In the genomic region with DNA sequence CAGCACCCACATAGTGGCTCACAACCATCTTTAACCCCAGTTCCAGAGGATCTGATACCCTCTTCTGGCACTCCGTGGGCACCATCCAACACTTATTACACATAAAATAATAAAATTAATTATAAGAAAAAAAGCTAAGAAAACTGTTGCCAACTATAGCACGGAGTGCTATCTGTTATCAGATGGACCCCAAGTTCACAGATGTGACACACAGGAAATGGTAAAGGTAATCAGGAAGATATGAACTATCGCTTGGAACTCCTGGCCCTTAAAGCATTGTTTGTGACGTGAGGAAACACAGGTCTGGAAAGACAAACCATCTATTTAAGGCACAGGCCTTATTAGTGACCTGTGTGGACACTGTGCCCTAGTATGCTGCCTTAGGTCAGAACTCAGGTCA, we compare ENCODE assay signal across 32 mouse cellular contexts.
"Had no signal": no experiment of that assay in that cellular context is flagged by ENCODE, and none has a peak within 500 bp of the region (broad histone marks: within the 10 kb centered on the region; RNA-seq: fewer than 3 reads in every experiment).

No protein-coding gene starts in this region.

- H3K9me3 ChIP-seq: limb, embryonic 10.5 days; limb, embryonic 12.5 days; limb, embryonic 13.5 days; limb, embryonic 15.5 days; liver, embryonic 12.5 days; liver, embryonic 13.5 days; liver, embryonic 15.5 days; lung, embryonic 15.5 days; megakaryocyte, embryonic 14.5 days; midbrain, embryonic 10.5 days; midbrain, embryonic 12.5 days; midbrain, embryonic 13.5 days; midbrain, embryonic 15.5 days; neural tube, embryonic 12.5 days had no signal

- H3K27ac ChIP-seq: limb, embryonic 10.5 days; limb, embryonic 12.5 days; limb, embryonic 13.5 days; limb, embryonic 15.5 days; liver, embryonic 12.5 days; liver, embryonic 13.5 days; liver, embryonic 14.5 days; liver, embryonic 15.5 days; lung, embryonic 15.5 days; macrophage; midbrain, embryonic 10.5 days; midbrain, embryonic 12.5 days; midbrain, embryonic 13.5 days; midbrain, embryonic 15.5 days; neural tube, embryonic 12.5 days had no signal

- H3K27me3 ChIP-seq: liver, embryonic 12.5 days; liver, embryonic 13.5 days; liver, embryonic 15.5 days; lung, embryonic 15.5 days; midbrain, embryonic 12.5 days; midbrain, embryonic 13.5 days; midbrain, embryonic 15.5 days; neural tube, embryonic 12.5 days had no signal

- DNase-seq: left cerebral cortex, postnatal 4 days; liver; liver, embryonic 13.5 days; liver, postnatal 0 days; lung, adult 18-20 months; lung, adult 2 months; lung, embryonic 14.5 days; lung, postnatal 10 days; lung, postnatal 14 days; lung, postnatal 36 days; lung, postnatal 4 days; midbrain, embryonic 14.5 days had no signal

- H3K4me3 ChIP-seq: limb, embryonic 10.5 days; limb, embryonic 12.5 days; limb, embryonic 13.5 days; limb, embryonic 15.5 days; liver, embryonic 12.5 days; liver, embryonic 13.5 days; liver, embryonic 15.5 days; lung, embryonic 15.5 days; megakaryocyte, embryonic 14.5 days; midbrain, embryonic 10.5 days; midbrain, embryonic 12.5 days; midbrain, embryonic 13.5 days; midbrain, embryonic 15.5 days; myocyte; neural tube, embryonic 12.5 days had no signal

- H3K9ac ChIP-seq: limb, embryonic 12.5 days; limb, embryonic 13.5 days; limb, embryonic 15.5 days; liver, embryonic 12.5 days; liver, embryonic 13.5 days; liver, embryonic 14.5 days; liver, embryonic 15.5 days; liver, postnatal 0 days; lung, embryonic 14.5 days; lung, embryonic 15.5 days; midbrain, embryonic 12.5 days; midbrain, embryonic 13.5 days; midbrain, embryonic 15.5 days; neural tube, embryonic 12.5 days had no signal

- H3K4me2 ChIP-seq: limb, embryonic 12.5 days; limb, embryonic 13.5 days; limb, embryonic 15.5 days; liver, embryonic 11.5 days; liver, embryonic 12.5 days; liver, embryonic 13.5 days; liver, embryonic 15.5 days; lung, embryonic 14.5 days; lung, embryonic 15.5 days; midbrain, embryonic 11.5 days; midbrain, embryonic 12.5 days; midbrain, embryonic 13.5 days; midbrain, embryonic 15.5 days; neural tube, embryonic 12.5 days had no signal

- ATAC-seq: liver, embryonic 12.5 days; liver, postnatal 0 days; lung, postnatal 0 days; midbrain, embryonic 13.5 days; midbrain, embryonic 15.5 days; midbrain, embryonic 16.5 days had no signal

- H3K36me3 ChIP-seq: limb, embryonic 10.5 days; limb, embryonic 12.5 days; limb, embryonic 13.5 days; limb, embryonic 15.5 days; liver, embryonic 12.5 days; liver, embryonic 13.5 days; liver, embryonic 15.5 days; lung, embryonic 15.5 days; midbrain, embryonic 10.5 days; midbrain, embryonic 12.5 days; midbrain, embryonic 13.5 days; midbrain, embryonic 15.5 days; neural tube, embryonic 12.5 days had no signal

- H3K4me1 ChIP-seq: limb, embryonic 12.5 days; limb, embryonic 13.5 days; limb, embryonic 15.5 days; lung, embryonic 15.5 days; midbrain, embryonic 15.5 days; neural tube, embryonic 12.5 days had no signal
